Mouse (Mus musculus) gastrocnemius, postnatal 25 days (tissue): ENCODE measurements at regions not wholly inside any gene's neighbourhood (a gene's known extent, or its start where the extent isn't known, plus 50 kb on each side); places are given as distances from the start of the nearest gene placed in this dataset.

Experiments
- DNase-seq: peaks from one replicate; pipeline ENCODE4 v3.0.0; 2022

- no peak for DNase-seq
Measured at GRCm38 (mm10) chr9:112715197-112715762, 479.5 kb upstream of the Arpp21 start.

GRCm38 (mm10) chr9:112678866-112679265 lies 443.1 kb upstream of the Arpp21 start:
- no peak for DNase-seq

- DNase-seq = no peak
Measured at GRCm38 (mm10) chr9:112675232-112675631, 439.5 kb upstream of the Arpp21 start.
